Mouse (Mus musculus) spleen, postnatal 4 days (tissue): Measurements from ENCODE around the gene Prom1.
A peak's percentile ranks its signal among the peaks of the same experiment; 100 is the strongest.

ENCODE experiments used
- DNase-seq, 2 experiments: peaks; one replicate each; pipeline ENCODE4 v3.0.0; 2022; ENCODE audit warnings: low spot score in 2 of 2

Prom1 gene

GRCm38 (mm10) chr5:44081108-44081507 lies 20.7 kb downstream of the Prom1 start:
- no peak for DNase-seq

- DNase-seq = no peak
These were observed 21.4 kb downstream of the Prom1 start for GRCm38 (mm10) chr5:44080276-44081054.

- DNase-seq = no peak
These were observed 26.4 kb downstream of the Prom1 start for GRCm38 (mm10) chr5:44075432-44075831.

GRCm38 (mm10) chr5:44073634-44074033 lies 28.2 kb downstream of the Prom1 start:
- no peak for DNase-seq

- DNase-seq = no peak
These were observed 31.2 kb downstream of the Prom1 start for GRCm38 (mm10) chr5:44070529-44071133.

- no peak for DNase-seq
These were observed 43.6 kb downstream of the Prom1 start for GRCm38 (mm10) chr5:44058258-44058657.

GRCm38 (mm10) chr5:44050213-44050612 lies 51.6 kb downstream of the Prom1 start:
- no peak for DNase-seq

- DNase-seq = no peak
These were observed 52.3 kb downstream of the Prom1 start for GRCm38 (mm10) chr5:44049395-44049976.

GRCm38 (mm10) chr5:44048568-44049363 lies 53.1 kb downstream of the Prom1 start:
- DNase-seq = no peak

GRCm38 (mm10) chr5:44041725-44042124 lies 60.1 kb downstream of the Prom1 start:
- DNase-seq = no peak

- DNase-seq = no peak
These were observed 60.8 kb downstream of the Prom1 start for GRCm38 (mm10) chr5:44041056-44041455.

GRCm38 (mm10) chr5:43998295-43998989 lies 103.4 kb downstream of the Prom1 start:
- no peak for DNase-seq

GRCm38 (mm10) chr5:43997626-43998025 lies 104.2 kb downstream of the Prom1 start:
- DNase-seq = no peak

- DNase-seq = no peak
These were observed 105.7 kb downstream of the Prom1 start for GRCm38 (mm10) chr5:43996162-43996561.

- DNase-seq = no peak
These were observed 106.9 kb downstream of the Prom1 start for GRCm38 (mm10) chr5:43994981-43995380.

GRCm38 (mm10) chr5:43990316-43990715 lies 111.5 kb downstream of the Prom1 start:
- DNase-seq = peak; percentile 35 to 74

- no peak for DNase-seq
These were observed 112.8 kb downstream of the Prom1 start for GRCm38 (mm10) chr5:43989017-43989416.

- no peak for DNase-seq
These were observed 115.6 kb downstream of the Prom1 start for GRCm38 (mm10) chr5:43986212-43986611.

- DNase-seq = no peak
These were observed 118.9 kb downstream of the Prom1 start for GRCm38 (mm10) chr5:43982896-43983295.

- DNase-seq = no peak
These were observed 120.2 kb downstream of the Prom1 start, which contains the start of gene Fgfbp1 for GRCm38 (mm10) chr5:43981620-43982019. TSS of gene Fgfbp1 (minus strand) at chr5:43981779.

- no peak for DNase-seq
These were observed 121.4 kb downstream of the Prom1 start for GRCm38 (mm10) chr5:43980397-43980796.
